Mouse (Mus musculus) liver, adult 10 weeks (tissue): ENCODE results near the gene Gm13278. TPM values are rescaled to one million over a fixed set of nuclear protein-coding genes. Genes with fewer than 3 reads are reported as not detected.

ENCODE experiments used
- polyA plus RNA-seq: library from polyadenylated mRNA; stranded (reverse); fragments of 350-450 nt; fragmentation: Illumina TruSeq; extraction: RNeasy Lipid Tissue Mini Kit (QIAGEN cat#74804); gene quantifications from one replicate; pipeline ENCODE4 v1.2.3, GENCODE M21; 2014; ENCODE audit warnings: low read depth, low replicate concordance

The Gm13278 gene
- polyA plus RNA-seq, 1 experiment from 2014 or later, result not detected

Other genes starting within 250 kb of the Gm13278 start
- gene Ifna15, start 233.3 kb upstream of the Gm13278 start, polyA plus RNA-seq, result not detected
- gene Ifna14, start 219.8 kb upstream of the Gm13278 start, polyA plus RNA-seq, result not detected
- gene Ifna9, start 199.2 kb upstream of the Gm13278 start, polyA plus RNA-seq, result not detected
- not detected for gene Ifna12, start 188.2 kb upstream of the Gm13278 start, polyA plus RNA-seq
- not detected for gene C87499, start 157.1 kb upstream of the Gm13278 start, polyA plus RNA-seq
- not detected for gene Ifna13, start 147.1 kb upstream of the Gm13278 start, polyA plus RNA-seq
- not detected for gene Ifna16, start 114.6 kb upstream of the Gm13278 start, polyA plus RNA-seq
- not detected for gene Ifna2, start 107.6 kb upstream of the Gm13278 start, polyA plus RNA-seq
- not detected for gene Ifnab, start 100.2 kb upstream of the Gm13278 start, polyA plus RNA-seq
- not detected for gene Gm26566, start 69.7 kb upstream of the Gm13278 start, polyA plus RNA-seq
- 58.1 TPM for gene Klhl9, start 69.1 kb upstream of the Gm13278 start, polyA plus RNA-seq
- not detected for gene Gm13271, start 36.7 kb upstream of the Gm13278 start, polyA plus RNA-seq
- gene Gm13283, start 31.4 kb upstream of the Gm13278 start, polyA plus RNA-seq, result not detected
- gene Gm13290, start 17.7 kb upstream of the Gm13278 start, polyA plus RNA-seq, result not detected
- gene Gm13289, start 14.6 kb upstream of the Gm13278 start, polyA plus RNA-seq, result not detected
- not detected for gene Gm13272, start 11.7 kb upstream of the Gm13278 start, polyA plus RNA-seq
- not detected for gene Ifnz, start 9.4 kb upstream of the Gm13278 start, polyA plus RNA-seq
- not detected for gene Gm13276, start 5.8 kb upstream of the Gm13278 start, polyA plus RNA-seq
- not detected for gene Gm13277, start 2.9 kb upstream of the Gm13278 start, polyA plus RNA-seq
- not detected for gene Gm13275, start 2.9 kb downstream of the Gm13278 start, polyA plus RNA-seq
- gene Gm13279, start 5.8 kb downstream of the Gm13278 start, polyA plus RNA-seq, result not detected
- gene Gm13285, start 8.1 kb downstream of the Gm13278 start, polyA plus RNA-seq, result not detected
- not detected for gene Gm13287, start 11.7 kb downstream of the Gm13278 start, polyA plus RNA-seq
- gene Gm13288, start 14.0 kb downstream of the Gm13278 start, polyA plus RNA-seq, result not detected
- not detected for gene Ifna7, start 24.7 kb downstream of the Gm13278 start, polyA plus RNA-seq
- not detected for gene Ifna11, start 28.4 kb downstream of the Gm13278 start, polyA plus RNA-seq
- gene Ifna6, start 35.9 kb downstream of the Gm13278 start, polyA plus RNA-seq, result not detected
- gene Ifna5, start 44.0 kb downstream of the Gm13278 start, polyA plus RNA-seq, result not detected
- not detected for gene Ifna4, start 50.3 kb downstream of the Gm13278 start, polyA plus RNA-seq
- not detected for gene Ifna1, start 58.5 kb downstream of the Gm13278 start, polyA plus RNA-seq
- not detected for gene Ifne, start 88.7 kb downstream of the Gm13278 start, polyA plus RNA-seq